Mouse (Mus musculus) frontal cortex, adult 2 months (tissue): Measurements from ENCODE around the gene Romo1. TPM values are rescaled to one million over a fixed set of nuclear protein-coding genes. Genes with fewer than 3 reads are reported as not detected.
"Not testable (repeated sequence)": the region's sequence is repeated elsewhere in the genome, so short reads cannot be mapped to it uniquely, and the experiment has no call there.

ENCODE experiments used
- DNase-seq, 2 experiments: peaks; one replicate each; pipeline ENCODE4 v3.0.0; 2022; ENCODE audit warnings: low spot score in 1 of 2; ENCODE audit errors: extremely low spot score in 1 of 2
- polyA plus RNA-seq: library from polyadenylated mRNA; depleted of rRNA; stranded (reverse); fragments of >200 nt; gene quantifications from 2 replicates; pipeline ENCODE4 v1.2.3, GENCODE M21; 2012; rRNA removed

The Romo1 gene
- polyA plus RNA-seq: 272 and 376 TPM in 2 replicates

DNA sequence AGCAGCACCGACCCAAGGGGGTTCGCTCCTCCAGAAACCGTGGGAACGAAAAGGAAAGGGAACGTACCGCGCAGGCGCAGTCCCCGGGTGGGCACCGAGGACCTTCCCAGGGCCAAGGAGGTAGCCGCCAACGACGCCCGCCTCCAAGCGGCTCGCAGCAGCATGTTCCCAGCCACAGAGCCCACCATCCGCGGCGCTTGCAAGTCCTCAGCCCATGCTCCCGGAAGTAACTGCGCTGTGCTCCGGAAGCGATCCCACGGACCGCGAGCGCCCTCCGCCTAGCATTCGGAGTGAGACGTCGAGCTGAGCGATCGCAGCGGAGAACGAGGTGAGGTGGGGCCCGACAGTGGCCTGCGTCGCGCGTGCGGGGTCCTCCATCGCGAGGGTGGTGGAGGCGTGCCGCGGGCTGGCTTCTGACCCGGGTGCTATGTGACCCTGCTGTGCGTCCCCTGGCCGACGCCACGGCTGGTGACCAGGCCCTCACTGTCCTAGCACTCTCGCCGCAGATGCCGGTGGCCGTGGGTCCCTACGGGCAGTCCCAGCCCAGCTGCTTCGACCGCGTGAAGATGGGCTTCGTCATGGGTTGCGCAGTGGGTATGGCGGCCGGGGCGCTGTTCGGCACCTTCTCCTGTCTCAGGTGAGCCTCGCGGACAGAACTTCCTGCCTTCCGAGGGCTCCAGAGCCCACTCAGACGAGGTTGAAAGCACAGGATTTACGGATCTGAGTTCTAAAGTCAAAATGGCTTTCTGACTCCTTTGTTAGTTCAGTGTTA is at the start of gene Romo1, which contains the start of gene Nfs1:
Gene Romo1 (plus strand): TSS at position 87 of the 772 bp plus-strand sequence.
Gene Nfs1 (minus strand): TSS at position 234 of the 772 bp plus-strand sequence.
- peak; percentile 74 to 95 for DNase-seq

DNA sequence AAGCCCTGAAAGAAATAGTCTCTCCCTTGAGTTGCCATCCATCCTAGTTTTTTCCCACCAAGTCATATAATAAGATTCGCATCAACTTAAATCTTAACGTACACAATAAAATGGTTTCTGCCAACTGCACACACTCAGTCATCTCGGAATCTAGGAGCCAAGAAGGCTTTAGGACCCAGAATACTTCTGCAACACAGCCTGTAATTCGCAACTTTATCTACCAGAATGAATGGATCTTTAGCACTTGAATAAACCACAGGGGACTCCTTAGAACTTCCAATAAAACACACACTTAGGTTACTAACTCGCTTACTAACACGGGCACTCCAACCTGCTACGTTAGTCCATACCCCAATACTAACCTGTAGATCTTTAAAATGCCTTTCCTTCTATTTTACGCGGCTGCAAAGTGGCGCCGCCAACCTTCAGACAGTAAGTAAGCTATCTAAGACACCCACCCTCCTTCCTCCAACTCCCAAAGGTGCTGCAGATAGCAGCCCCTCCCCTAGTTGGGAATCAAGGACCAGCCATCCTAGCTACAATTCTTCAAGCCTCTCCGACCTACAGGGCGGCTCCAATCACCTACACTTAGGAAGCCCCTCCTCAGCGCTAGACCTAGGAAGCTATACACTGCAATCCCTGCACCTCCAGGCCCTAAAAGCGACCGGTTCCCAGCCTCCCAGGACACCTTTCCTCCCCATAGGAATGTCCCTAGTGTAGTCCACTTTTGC is 33.0 kb upstream of the Romo1 start:
- peak in 1 of 2 experiments; percentile 39 for DNase-seq

DNA sequence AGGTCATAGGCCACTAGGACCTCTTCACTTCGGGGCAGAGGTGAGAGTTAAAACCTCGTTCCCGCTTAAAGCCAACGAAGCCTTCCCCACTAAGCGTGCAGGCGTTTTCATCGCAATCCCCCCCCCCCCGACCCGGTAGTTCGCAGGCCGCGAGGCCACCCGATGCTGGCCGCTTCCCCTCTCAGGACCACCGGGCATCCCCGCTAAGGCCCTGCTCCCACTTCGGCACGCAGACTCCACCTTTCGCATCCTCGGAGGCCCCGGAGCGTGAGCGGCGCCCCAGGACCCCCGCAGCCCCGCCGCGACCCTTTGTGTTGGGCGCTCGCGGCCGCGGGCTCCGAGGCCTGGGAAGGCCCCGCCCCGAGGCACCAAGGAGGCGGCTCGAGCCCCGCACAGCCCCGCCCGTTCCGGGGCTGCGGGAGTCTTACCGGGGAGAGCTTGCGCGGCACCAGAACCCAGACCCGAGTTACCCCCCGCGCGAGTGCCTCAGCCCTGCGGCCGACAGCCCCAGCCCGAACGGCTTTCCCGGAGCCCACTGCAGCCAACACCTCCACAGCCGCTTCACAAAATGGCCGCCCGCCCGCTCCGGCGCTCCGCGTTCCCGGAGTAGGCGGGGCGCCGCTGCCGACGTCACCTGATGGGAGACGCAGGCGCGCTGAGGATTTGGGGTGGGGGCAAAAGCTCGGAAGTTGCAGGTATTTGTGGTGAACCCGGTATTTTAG is 32.3 kb upstream of the Romo1 start, which contains the start of the genes Cpne1 and Rbm12:
Gene Cpne1 (minus strand): TSS at position 608 of the 722 bp plus-strand sequence.
Gene Rbm12 (minus strand): TSS at position 621 of the 722 bp plus-strand sequence.
- DNase-seq: peak; percentile 63 to 91

DNA sequence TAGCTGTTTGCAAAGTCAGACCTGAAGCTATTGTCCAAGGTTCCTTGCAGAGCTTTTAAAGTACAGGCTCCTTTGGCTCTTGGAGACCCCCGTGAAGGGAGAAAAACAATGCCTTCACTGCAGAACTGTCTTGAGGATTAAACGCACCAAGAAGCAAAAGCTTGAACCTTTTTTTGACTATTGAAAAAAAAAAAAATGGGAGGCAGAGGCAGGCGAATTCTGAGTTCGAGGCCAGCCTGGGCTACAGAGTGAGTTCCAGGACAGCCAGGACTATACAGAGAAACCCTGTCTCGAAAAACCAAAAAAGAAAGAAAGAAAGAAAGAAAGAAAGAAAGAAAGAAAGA is 31.8 kb upstream of the Romo1 start:
- not testable (repeated sequence) for DNase-seq

DNA sequence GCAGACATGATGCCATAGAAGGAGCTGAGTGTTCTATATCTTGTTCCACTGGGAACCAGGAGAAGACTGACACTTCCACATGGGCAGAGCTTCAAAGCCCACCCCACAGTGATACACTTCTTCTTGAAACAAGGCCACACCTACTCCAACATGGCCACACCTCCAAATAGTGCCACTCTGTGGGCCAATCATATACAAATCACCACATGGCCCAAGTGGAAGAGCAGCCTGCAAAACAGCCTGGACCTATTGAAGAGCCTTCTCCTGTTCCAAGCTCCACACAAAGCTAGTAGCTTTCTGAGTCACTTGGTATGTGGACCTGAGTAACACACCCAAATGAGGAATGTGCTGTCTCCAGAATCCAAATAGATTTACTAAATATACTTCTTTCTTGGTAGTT is 24.3 kb upstream of the Romo1 start:
- DNase-seq: no peak

DNA sequence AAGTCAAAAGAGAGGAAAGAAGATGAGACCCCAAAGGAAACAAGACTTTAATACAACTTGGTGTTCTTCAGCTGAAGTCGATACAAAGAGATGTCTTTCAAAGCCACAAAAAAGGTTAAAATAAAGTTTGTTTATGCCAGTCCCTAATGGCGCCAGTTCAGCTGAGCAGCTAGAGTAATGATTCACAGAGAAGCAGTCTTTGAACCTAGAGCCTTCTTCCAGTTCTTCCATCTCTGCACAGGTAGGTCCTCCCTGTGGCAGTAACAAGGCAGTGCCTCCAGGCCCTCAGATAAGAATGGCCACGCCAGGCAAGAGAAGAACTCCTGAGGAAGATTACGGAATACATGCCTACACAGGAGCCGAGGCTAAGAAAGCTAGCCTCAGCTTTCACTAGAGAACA is 20.1 kb upstream of the Romo1 start:
- no peak for DNase-seq

DNA sequence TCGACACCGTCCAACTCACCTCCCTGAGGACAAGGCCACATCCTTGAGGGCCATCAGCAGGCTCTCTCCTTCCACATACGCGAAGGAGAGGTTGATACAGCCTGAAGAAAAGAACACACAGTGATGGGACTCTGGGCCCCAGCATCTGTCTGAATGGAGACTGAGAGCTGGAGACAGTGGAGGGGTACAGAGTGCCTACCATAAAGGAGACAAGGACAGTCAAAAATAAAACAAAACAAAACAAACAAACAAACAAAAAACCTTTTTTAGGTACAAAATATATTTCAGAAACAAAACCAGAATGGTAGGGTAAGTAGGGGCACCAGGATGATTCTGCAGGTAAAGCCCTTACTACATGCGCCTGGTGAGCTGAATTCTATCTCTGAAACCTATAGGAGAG is 16.8 kb upstream of the Romo1 start, which contains the start of gene Gm28036:
Gene Gm28036 (minus strand): TSS at position 101 of the 400 bp plus-strand sequence.
- no peak for DNase-seq

DNA sequence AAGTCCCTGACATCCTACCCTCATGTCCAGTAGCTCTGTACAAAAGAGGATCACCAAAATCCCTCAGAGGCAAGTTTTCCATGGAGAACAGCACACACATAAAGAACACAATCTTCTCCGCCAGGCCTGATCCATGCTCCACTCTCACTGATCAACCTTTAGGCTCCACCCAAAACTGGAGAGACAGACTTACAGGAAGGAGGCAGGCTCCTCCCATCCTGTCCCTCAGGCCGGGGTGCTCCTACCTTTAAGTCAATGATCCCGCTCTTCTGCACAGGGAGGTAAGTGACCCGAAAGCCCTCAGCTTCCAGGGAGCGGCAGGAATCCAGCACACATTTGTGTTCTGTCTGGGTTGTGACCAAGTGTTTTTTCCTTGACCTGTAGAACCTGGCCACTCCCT is 9.7 kb upstream of the Romo1 start:
- DNase-seq: no peak

DNA sequence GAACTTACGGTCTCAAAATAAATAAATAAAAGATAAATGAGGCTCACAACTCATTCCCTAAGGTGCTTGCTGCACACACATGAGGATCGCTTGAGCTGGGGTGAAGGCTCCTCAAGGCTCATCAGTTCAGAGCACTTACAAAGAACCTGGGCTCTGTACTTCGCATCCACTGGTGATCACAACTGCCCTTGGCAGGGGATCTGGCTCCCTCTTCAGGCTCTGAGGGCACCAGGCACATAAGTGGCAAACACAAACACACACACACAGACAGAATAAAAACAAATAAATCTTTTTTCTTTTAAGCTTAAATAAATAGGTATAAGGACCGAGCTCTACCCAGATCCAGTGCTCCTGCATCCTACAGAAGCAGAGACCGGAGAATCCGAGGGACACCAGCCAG is 8.1 kb upstream of the Romo1 start:
- no peak for DNase-seq

DNA sequence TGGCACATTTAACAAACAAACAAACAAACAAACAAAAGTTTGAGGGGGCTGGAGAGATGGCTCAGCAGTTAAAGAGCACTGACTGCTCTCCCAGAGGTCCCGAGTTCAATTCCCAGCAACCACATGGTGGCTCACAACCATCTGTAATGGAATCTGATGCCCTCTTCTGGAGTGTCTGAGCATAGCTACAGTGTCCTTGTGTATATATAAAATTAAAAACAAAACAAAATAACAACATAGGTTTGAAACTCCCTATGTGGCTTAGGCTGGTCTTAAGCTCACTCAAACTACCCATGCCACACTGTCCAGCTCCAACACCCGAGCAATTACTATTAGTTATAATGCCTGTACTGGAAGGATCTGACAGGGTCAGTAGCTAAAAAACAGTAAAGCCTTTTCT is 1.0 kb upstream of the Romo1 start:
- no peak for DNase-seq

DNA sequence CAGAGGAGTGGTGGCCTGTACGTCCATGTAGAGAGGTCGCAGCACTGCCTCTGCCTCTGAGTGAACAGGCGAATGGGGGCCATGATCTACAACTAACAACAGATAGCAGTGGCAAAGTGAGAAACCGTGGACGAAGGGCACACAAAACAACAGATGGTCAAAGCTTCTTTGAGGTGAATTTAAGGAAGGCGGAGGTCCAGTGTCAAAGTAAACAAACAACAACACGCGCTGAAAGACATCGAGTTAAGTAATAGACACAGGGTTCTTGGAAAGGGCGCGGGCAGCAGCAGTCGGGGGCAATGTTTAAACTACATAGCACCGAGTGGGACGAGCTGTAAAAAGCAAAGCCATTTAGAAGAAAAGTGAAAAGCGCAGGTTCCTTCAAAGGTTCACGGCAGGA is 472 bp upstream of the Romo1 start:
- DNase-seq: no peak

DNA sequence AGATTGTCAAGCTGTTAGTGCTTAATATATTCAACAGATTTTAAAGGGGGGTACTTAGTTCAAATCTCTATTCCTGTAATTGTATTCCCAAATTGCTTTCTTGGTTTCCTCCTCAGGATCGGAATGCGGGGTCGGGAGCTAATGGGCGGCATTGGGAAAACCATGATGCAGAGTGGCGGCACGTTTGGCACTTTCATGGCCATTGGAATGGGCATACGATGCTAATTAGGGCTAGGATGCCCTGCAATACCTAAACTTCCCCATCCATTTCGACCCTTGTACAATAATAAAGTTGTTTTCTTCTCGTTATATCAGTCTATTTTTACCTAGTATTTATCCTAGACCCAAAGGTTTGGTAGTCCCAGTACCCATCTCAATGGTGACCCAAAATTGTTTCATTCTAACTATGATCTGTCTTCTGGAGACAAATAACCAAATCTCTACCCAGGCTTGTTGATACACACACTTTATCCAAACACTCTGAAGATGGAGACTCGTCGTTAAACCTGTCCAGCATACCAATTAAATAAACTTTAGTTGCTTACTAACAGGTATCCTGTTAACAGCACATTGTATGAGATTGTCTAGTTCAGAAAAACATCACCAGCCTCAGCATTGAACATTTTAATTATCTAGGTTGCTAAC is 1.8 kb downstream of the Romo1 start:
- DNase-seq: no peak

DNA sequence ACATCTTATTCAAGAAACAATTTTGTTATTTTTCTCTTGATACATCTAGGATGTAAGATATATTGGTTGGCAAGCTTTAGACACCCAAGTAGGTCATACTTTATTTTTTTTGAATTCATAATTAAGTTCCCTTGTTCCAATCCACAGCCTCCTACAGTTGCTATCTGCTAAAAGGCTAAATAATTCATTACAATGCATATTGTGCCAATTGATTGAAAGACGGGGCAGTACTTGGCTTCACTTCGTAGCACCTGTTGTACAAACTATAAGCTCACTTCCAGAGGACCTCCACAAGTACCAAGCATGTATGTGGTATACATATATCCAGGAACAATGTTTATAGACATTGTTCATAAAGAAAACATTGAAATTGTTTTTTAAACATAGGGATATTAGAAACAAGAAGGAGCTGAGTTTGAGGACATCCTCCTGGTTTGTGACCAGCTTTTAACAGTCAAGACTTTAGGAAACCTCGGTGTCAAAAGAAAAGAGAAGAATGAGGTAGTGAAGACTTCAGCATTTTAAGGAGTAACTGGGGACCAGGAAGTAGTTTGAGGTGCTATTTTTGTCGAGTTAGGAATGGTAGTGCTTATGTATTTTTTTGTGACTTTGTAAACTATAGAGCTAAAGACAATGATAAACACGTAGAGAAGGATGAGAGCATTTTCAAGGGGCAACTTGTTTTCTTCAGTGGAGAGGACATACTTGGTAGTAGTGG is 2.6 kb downstream of the Romo1 start:
- DNase-seq: no peak

DNA sequence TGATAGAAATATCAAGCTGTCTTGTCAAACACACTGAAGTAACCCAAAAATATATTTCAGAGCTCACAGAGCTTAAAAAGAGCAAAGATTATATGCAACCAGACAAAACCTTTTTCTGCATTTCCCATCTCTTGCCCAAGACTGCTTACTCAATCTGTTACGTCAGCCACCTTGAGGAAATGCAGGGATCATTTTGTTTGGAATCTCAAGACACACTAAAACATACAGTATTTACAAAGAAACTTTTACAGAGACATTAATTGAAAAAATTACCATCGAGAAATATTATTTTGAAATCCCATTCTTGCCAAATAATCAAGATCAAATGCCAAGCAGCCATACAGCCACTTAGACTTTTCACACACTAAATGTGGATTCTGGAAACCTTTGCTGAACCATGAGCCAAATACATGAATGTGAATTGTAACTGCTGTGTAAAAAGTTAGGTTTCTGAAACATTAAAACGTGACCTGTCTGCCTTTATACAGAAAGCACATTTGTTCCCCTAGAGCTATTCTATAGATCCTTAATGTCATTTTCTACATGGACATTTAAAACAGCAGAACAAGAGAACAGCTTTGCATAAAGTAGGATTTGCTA is 3.6 kb downstream of the Romo1 start:
- DNase-seq: no peak

DNA sequence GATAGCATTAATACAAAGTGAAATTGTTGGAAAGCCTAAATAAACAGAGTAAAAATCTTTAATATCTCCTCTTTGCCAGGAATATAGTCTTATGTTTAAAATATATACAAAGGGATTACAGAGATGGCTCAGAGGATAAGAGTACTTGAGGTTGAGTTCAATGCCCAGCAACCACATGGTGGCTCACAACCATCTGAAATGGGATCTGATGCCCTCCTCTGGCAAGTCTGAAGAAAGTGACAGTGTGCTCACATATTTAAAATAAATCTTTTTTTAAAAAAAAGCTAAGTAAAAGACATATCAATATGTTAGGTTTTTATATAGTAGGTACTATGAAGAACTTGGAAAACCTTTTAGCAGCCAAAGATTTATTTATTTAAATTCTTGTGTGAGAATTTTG is 7.7 kb downstream of the Romo1 start:
- no peak for DNase-seq

DNA sequence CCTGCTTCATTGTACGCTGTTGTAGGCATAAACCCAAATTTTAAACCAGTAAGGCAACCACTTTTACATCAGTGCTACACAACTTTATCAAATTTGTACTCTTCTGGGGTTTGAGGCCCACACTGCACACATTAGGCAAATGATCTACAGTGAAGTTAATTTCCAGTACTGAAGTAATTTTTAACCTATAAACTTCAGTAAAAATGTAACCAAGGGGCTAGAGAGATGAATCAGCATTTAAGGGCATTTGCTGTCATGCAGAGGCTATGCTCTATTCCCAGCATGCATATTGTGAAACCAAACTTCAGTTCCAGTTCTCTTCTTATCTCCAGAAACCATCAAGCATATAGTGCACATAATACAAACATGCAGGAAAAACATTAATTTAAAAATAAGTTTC is 21.6 kb downstream of the Romo1 start:
- no peak for DNase-seq

DNA sequence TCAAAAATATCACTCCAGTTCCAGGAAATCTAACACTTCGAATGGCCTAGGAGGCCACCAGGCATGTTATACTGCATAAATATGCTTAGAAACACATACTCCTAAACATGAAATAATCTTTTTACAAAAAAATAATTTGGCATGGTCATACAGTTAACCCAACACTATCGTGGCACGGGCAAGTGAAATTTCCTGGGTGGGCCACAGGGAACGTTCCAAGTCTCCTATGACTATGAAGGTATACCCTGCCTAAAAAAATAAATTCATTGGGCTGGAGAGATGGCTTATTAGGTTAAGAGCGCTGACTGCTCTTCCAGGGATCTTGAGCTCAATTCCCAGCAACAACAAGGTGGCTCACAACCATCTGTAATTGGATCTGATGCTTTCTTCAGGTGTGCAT is 22.7 kb downstream of the Romo1 start:
- no peak for DNase-seq

DNA sequence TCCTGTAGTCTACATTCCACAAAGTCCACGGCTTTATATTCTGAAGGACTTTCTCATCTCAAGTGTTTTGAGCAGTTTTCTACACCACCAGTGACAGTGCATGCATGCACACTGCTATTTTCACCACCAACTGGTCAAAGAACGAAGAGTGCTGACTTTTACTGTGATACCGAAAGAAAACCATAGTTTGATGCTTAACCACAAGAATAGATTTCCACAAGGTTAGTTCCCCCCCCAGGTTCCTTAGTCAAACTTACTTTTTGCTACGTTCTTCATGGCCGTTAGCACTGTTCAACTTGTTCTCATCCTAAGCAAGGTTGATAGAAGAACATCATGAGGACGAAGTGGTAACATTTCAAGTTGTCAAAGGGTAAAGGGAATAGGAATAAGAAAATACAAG is 33.2 kb downstream of the Romo1 start:
- DNase-seq: no peak

DNA sequence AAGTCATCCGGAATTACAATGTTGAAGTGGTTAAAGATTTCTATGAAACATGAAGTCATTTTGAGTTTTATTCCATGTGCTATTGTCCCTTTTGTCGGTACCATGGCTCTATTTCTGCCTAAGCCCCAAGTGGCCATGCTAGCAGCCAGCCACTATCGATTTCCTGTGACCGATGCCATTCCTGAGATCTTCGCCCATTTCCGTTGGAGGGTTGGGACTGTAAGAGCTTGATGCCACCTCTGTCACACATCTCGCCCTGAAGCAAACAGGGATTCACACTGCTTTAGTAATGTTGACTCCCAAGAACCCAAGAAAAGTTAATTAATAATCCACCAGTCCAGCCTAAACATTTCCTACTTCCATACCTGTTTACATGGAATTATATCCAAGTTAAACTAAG is 33.8 kb downstream of the Romo1 start:
- no peak for DNase-seq
